Mouse (Mus musculus): ENCODE measurements around the gene Tbc1d10c. TPM values are rescaled to one million over a fixed set of nuclear protein-coding genes. Genes with fewer than 3 reads are reported as not detected.

The Tbc1d10c gene
- total RNA-seq, 2 experiments from 2014 or later, result 17.5 to 46.6 TPM

DNA sequence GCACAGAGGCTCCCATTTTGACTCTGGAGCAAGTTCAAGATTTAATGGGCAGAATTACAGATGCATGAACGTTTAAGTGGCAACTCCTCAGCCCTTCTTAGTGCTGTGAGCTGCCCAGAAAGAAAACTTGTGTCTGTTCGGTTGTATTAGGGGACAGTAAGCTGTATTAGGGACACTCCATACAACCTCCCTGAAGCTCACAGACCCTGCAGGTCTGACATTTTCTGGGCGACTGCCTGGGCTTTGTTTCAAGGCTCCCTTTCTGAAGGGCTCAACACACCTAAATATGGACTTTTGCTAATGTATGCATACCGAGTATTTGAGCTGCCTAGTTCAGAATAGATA lies 27.6 kb downstream of the Tbc1d10c start:
- no peak; the same call in 1 of the 2 replicates for ATAC-seq (replicated peaks; ENCODE audit: poor library complexity)

DNA sequence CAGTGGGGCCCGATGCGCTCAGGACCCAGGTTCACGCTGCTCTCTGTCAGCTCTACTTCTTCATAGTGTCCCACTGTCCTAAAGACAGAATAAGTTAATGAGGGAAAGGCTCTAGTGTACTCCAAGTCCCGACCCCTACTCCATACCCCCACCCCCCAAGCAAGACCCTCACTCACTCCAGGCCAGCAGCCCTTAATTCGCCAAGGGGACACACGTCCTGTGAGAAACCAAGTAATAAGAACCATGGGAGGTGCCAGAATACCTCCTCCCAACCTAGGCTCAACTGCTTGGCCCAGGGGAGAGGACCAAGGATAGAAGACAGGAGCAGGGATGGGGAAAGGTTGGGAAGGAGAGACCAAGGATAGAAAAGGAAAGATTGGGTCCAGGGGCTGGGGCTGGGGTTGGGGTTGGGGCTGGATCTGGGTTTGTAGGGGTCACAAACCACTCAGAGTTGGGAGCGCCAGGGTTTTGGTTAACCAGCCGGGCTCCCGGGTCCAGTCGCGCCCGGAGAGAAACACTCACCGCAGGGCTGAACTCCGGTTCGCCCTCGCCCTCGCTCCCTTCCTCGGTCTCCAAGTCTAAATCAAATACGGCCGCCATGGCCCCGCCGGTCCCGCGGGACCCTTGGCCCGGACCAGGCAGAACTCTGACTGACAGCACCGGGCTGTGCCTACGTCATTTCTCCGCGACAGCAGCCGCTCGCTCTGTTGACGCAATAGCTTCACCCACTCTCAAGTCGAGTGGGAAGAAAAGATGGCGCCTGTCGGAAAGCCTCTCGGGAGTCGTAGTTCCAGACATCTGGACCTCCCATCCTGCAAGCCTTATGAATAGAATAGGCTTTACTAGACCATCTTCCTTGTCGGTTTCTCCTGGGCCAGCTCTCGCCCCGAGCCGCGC lies 28.2 kb downstream of the Tbc1d10c start, which contains the start of gene Rps6kb2:
Rps6kb2 (minus strand) TSS at position 709 of the 897 bp plus-strand sequence.
- ATAC-seq (replicated peaks; ENCODE audit: poor library complexity), result peak; percentile 97

DNA sequence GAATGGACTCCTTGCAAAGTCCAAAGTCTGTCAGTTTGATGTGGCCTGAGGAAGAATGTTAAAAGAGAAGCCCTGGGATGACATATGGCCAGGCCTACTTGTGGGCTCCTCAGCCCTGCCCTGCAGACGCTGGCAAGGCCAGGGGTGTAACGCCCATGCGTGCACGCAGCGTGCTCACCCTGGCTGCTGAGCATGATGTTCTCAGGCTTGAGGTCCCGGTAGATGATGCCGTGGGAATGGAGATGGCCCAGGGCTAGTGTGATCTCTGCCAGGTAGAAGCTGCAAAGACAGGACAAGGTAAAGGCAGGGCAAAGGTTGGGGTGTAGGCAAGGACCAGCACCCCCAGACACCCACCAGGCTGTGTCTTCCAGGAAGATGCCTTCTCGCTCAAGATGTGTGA lies 32.0 kb downstream of the Tbc1d10c start:
- no peak for ATAC-seq (replicated peaks; ENCODE audit: poor library complexity)

DNA sequence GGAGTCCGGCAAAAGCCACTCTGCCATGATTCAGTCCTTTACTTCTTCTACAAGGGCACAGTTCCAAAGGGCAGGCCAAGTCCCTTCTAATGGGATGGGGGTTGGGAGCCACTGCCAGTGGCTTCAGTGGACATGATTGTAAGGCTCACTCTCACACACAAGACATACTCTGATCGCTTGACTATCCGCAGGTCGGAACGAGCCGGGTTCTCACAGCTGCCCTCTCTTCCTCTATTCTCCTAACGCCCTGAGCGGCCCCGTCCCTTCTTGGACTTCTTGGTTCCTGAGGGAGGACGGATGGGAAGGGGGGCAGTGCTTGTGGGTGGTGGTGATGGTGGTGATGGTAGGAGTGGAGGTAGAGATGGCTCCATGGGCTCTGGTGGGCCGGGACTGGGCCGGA lies 34.3 kb downstream of the Tbc1d10c start:
- no peak for ATAC-seq (replicated peaks; ENCODE audit: poor library complexity)

DNA sequence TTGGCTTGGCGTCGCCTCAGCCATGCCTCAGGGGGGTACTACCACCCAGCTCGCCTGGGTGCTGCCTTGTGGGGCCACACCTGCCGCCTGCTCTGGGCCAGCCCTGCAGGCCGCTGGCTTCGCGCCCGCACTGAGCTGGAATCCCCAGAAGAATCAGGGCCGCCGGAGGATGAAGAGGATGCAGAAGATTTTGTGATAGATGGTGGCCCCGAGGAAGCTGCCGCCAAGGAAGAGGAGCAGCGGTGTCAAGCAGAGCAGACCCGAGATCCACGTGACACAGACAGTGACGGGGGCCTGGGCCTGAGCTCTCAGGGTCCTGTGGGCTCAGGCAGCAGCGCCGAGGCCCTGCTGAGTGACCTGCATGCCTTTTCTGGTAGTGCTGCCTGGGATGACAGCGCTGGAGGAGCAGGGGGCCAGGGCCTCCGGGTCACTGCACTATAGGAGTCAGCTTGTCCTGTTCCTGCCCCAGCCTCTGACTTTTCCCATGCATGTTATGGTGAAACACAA lies 35.0 kb downstream of the Tbc1d10c start:
- ATAC-seq (replicated peaks; ENCODE audit: poor library complexity), result no peak

DNA sequence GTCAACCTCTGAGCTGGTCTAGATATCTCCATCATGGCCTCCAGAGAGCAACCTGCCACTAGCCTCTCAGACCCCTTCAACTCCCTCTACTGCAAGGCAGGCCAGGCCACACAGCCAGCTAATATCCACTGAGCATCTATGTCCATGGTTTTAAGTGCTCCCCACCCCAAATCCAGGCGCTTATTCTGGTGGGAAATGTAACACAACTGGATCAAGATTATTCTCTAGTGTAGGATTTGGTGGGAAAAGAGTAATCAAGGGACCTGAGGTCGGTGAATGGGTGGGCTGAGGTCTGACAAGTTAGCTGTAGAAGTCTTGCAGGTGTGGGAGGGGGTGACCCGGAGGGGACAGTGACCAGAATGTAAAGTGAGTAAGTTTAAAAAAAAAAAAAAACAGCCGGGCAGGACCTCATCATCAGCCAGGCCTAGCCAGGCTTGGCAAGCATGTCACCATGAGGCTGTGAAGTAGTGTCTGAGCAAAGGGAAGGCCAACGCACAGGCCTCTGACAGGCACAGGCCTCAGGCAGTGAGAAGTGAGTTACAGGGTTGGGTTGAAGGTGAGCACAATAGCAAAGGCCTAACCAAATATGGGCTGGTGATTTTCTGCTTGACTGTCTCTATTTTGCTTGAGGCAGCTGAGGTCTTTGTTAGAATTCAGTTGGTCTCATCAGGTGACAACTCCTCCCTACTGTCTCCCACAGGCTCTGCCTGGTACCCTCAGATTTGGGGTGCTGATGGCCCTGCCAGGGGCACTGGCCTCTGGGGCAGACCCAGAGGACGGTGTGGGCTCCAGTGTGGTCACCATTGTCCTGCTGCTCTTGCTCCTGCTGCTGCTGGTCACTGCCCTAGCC lies 35.6 kb downstream of the Tbc1d10c start:
- ATAC-seq (replicated peaks; ENCODE audit: poor library complexity), result peak; percentile 28; the same call in 1 of the 2 replicates

DNA sequence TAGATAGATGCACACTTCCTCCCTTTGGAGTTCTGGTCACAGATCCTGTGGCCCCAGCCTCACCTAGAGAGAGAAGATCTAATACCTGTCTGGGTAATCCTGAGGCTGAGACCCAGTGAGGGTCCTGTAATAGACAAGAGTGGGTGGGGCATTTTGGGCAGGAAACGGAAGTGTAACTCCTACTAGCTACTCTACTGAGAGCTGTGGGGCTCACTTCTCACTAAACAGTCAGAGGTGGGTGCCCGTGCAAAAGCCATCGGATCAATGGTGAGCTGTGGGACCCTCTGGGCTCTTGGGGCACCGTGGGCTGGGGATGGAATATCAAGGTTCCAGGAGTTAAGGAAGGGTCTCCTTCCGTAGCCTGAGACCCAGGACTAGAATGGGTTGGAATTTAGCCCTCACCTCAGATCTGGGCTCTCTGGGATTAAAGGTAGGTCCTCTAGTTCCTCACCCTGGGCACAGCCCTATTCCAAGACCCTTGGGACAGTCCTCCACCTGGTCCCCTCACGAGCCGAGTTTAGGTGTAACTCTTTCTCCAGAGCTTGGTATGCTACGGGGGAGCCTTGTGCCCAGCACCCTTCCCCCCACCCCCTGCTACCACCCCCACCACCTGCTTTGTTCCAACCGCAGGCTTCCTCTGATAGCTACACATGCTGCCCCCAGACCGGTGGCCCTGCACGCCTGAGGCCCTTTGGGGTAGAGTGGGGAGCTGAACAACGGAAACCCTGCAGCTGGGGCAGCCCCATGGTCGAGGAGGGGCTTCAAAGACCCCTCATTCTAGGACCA lies 36.5 kb downstream of the Tbc1d10c start:
- ATAC-seq (replicated peaks; ENCODE audit: poor library complexity), result peak; percentile 66

DNA sequence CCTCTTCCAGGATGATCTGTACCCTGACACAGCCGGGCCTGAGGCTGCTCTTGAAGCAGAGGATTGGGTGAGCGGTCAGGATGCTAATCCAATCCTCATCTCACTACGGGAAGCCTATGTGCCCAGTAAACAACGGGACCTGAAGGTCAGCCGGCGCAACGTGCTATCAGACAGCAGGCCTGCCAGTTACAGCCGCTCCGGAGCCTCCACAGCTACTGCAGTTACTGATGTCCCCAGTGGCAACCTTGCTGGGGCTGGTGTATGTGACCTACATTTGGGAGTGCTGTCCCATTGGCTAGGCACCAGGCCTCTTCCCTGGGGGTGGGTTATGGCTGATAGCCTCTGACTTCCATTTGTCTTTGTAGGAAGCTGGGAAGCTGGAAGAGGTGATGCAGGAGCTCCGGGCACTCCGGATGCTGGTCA lies 37.8 kb downstream of the Tbc1d10c start, which contains the start of gene Ptprcap:
Ptprcap (plus strand) TSS at position 373 of the 423 bp plus-strand sequence.
- no peak for ATAC-seq (replicated peaks; ENCODE audit: poor library complexity)

DNA sequence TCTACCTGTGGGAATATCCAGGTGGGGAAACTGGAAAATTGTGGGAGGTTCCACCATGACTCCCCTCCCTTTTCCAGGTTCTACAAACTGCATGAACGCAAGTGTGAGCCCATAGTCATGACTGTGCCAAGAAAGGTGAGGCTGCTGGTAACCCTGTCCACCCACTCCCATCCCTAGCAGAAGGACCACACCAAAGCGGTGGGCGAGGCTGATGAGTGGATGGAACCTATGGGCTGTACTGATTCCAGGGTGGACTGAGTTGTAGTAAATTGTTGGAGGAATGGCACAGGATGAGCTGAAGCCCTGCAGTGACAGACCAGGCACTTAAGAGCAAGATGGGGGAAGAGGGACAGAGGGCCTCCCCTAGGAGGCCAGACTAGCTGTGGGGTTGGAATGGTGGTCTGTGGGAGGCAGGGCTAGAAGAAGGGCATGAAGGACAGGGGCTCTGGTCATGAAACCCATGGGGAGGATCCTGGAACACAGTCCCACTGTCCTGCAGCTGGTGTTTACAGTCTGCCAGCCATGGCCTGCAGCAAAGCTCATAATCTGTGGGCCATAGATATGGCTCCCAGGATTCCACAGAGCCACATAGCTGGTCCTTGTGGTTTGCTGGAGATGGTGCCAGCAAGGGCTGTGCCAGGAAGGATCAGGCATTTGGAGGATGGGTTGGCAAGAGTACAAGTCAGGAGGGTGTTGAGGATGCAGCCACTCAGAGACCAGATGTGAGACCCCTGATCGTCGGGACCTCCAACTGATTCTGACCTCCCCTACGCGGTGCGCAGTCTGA lies 38.4 kb downstream of the Tbc1d10c start:
- ATAC-seq (replicated peaks; ENCODE audit: poor library complexity), result no peak

DNA sequence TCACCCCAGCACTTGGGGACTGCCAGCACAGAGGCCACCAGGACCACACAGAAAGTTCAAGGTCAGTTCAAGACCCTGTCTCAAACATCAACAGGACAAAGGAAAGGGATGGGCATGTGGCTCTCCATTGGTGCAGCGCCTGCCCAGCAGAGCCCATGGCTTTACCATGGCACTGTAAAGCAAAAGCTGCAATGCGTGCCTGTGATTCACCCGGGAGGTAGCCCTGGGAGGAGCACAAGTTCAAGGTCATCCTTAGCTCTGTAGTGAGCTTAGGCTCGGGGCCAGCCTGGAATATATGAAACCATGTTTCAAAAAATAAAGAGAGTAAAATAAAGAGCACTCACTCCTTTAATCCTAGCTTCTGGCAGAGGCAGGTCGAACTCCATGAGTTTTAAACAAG lies 39.2 kb downstream of the Tbc1d10c start:
- ATAC-seq (replicated peaks; ENCODE audit: poor library complexity), result no peak

DNA sequence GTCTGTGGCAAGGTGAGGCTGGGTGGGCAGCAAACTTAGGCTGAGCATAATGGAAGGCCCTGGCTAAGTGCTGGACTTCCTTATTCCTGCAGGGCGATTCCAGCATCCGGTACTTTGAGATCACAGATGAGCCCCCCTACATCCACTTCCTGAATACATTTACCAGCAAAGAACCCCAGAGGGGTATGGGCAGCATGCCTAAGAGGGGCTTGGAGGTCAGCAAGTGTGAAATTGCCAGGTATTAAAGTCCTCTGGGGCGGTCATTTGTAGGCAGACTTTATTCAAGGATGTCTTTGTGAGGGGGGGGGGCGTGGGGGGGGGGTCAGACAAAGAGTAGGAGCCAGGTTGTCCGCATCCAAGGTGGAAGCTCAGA lies 39.6 kb downstream of the Tbc1d10c start:
- no peak for ATAC-seq (replicated peaks; ENCODE audit: poor library complexity)

DNA sequence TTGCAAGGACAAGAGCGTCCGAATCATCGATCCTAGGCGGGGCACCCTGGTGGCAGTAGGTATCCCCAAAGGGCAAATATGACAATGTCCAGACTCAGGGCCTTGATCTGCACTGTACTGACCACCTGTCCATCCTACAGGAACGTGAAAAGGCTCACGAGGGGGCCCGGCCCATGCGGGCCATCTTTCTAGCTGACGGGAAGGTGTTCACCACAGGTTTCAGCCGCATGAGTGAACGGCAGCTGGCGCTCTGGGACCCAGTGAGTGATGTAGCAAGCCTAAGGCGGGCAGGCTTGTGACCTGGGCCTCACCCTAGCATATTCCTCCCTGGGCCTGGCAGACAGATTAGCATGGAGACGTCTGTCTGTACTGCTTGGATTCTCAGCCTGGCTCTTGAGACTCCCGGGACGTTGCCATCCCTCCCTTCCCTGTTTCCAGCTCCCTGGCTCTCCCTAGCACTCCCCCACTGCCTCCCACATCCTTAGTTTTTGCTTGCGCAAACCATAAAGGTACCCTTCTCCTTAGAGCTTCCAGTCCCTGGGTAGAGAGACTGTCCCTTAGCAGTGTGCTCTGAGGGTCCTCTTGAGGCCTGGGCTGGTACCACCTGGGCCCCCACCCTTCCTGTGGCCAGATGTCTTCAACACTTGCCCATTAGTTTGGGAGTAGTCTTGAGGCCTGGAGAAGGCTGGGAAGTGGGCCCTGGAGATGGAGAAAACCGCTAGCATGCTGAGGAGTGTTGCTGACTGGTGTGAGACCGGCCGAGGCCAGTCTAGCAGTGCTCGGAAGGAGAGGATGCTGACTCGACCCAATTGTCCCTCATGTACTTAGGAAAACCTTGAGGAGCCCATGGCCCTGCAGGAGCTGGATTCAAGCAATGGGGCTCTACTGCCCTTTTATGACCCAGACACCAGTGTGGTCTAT lies 40.3 kb downstream of the Tbc1d10c start:
- no peak for ATAC-seq (replicated peaks; ENCODE audit: poor library complexity)

DNA sequence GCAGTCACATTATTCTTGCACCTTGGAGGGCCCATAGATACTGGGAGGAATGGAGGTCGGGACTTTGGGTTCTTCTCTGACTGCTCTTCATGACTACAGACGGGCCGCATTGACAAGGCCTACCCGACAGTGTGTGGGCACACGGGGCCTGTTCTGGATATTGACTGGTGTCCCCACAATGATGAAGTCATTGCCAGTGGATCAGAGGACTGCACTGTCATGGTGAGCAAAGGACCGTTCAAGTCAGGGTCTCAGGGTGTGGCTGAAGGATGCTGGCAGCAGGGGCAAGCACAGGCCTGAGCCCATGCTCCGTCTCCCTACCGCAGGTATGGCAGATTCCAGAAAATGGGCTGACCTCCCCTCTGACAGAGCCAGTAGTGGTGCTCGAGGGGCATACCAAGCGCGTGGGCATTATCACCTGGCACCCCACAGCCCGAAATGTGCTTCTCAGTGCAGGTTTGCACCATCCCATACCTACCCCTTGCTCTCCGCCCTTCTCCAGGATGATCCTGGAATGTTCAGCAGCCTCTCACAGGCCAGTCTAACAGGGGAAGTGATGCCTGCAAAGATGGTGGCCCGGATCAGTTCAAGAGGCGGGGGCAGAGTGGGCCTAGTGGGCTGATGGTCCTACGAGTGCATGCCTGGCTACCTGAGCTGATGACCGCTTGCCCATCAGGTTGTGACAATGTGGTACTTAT lies 41.2 kb downstream of the Tbc1d10c start:
- ATAC-seq (replicated peaks; ENCODE audit: poor library complexity), result no peak

DNA sequence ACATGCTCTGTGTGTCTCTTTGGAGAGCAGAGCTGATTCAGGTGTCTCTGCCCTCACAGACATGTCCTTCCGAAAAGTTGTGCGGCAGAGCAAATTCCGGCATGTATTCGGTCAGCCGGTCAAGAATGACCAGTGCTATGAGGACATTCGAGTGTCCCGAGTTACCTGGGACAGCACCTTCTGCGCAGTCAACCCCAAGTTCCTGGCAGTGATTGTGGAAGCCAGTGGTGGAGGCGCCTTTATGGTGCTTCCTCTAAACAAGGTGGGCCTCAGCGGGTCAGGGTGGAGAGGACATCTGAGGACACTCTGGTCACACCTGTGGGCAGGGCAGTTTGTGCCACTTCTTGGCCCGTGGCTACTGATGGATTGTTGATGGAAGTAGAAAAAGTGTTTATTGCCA lies 41.8 kb downstream of the Tbc1d10c start:
- no peak for ATAC-seq (replicated peaks; ENCODE audit: poor library complexity)

DNA sequence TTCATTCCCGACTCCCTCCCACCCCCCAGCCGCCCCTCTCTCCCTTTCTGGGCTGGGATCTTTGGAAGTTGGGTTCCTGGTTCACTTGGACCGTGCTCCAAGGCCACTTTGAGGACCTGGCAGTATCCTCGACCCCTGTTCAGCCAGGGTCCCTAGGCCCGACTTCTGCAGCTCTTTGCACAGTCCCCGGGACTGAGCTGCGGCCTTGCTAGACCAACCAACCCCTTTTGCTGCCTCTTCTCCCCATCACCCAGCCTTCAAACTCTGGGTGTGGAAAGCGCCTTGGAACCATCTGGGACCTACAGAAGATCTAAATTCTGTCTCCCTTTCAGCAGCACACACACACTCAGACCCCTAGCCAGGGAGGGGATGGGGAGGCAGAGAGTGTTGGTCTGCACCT lies 42.3 kb downstream of the Tbc1d10c start:
- ATAC-seq (replicated peaks; ENCODE audit: poor library complexity), result no peak

DNA sequence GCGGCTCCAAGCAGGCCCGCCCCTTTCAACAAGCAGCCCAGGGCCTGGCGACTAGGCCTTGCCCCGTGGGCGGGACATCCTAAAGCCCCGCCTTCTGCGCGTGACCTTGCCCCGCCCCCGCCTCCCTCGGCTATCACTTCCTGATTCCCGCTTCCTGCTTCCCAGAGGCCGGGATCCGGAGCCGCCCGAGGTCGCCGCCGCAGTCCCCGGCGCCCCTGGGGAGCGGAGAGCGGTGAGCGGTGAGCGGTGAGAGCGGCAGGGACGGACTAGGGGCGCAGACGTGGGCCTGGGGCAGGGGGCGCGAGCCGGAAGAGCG lies 42.6 kb downstream of the Tbc1d10c start, which contains the start of gene Coro1b:
Coro1b (plus strand) TSS at position 129 of the 316 bp plus-strand sequence.
- peak; percentile 91 for ATAC-seq (replicated peaks; ENCODE audit: poor library complexity)

DNA sequence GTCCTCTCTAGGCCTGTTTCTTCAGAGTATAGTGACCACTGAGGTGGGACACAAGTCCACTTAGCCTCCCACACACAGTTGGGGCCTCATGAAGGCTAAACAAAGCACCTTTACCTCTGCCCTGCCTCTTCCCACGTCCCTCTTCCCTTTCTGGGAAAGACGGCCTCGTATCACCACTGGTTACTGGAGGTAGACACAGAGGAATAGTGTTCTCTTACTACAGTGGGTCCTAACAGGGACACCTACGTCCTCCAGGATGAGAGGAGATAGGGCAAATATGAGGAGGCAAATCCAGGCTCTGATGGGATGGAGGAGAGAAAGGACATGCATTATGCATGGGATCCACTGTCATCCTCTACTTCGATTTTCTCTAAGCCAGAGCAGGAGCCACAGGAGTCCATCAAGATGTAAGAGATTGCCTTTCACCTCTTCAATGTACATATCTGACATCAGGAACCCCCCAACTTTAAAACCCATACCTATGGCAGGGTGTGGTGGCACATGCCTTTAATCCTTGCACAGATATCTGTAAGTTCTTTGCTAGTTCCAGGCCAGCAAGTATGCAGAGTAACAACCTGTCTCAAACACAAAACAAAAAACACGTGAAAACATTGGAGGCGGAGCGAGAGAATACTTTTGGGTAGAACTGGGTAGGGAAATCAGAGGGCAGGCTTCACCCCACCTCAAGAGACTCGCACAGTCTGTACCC lies 43.1 kb downstream of the Tbc1d10c start:
- ATAC-seq (replicated peaks; ENCODE audit: poor library complexity), result no peak

DNA sequence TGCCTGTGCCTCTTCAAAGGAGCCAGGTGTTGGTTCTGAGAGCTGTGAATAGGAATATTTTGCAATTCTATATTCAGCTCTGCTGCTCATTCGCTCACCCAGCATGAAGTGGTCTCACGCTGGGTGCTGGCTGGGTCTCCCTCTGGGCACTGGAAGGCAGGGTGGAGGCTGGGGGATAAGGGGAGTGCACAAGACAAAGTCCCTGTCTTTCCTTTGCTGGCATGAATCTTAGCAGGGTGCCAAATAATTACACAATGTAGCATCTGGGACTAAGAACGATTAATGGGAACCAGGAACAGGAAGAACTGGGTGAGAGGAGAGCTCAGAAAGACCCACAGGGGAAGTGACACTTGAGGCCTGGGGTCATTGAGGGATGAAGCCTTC lies 44.1 kb downstream of the Tbc1d10c start:
- peak; percentile 24; the same call in 1 of the 2 replicates for ATAC-seq (replicated peaks; ENCODE audit: poor library complexity)
